Mouse (Mus musculus): ENCODE measurements at regions not wholly inside any gene's neighbourhood (a gene's known extent, or its start where the extent isn't known, plus 50 kb on each side); places are given as distances from the start of the nearest gene placed in this dataset.

DNA sequence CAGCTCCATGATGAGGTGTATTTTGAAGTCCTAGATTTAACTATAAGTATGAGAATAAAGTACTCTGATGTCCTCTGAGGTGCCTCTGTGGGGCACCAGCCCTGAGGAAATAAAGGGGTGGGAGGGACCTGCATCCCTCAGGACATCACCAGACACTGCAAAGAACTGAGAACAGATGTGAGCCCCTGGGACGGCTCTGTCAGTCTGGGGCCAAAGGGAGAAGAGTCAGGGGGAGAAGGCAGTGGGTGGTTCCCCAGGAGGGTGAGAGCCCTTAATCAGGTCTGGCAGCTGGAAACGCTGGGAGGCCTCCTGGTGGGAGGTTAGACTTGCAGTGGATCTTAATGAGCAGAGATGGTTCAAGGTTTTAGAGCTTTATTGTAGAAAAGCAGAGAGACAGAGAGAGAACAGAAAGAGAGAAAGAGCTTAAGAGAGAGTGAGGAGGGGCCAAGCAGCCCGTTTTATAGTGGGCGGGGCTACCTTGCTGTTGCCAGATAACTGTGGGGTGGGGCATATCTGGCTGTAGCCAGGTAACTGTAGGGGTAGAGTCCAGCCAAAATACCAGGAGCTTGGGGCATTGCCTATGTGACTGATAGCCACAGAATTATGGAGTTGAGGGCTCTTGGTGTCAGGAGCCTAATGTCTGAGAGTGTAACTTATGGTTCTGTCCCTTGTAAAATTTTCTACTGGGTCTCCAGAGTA is 97.3 kb upstream of the Tmtc4 start:
- no peak for DNase-seq (ENCODE audit: low spot score in 2 of 2)

DNA sequence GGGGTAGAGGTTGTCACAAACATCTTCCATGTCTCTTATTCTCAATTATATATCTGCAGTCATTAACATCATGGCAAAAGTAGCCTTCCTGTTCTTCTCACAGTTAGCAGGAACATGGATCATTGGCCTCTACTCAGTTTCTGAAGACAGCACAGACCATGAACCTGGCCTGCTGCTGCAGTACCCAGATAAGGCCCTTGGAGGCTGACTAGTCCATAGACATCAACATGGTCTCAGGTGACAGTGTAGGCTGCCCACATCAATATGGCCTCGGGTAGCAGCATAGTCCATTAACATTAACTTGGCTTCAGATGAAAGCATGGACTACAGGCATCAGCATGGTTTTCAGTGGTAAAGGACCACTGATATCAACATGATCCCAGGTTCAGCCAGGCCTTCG is 95.9 kb upstream of the Tmtc4 start:
- no peak for DNase-seq (ENCODE audit: low spot score in 2 of 2)

DNA sequence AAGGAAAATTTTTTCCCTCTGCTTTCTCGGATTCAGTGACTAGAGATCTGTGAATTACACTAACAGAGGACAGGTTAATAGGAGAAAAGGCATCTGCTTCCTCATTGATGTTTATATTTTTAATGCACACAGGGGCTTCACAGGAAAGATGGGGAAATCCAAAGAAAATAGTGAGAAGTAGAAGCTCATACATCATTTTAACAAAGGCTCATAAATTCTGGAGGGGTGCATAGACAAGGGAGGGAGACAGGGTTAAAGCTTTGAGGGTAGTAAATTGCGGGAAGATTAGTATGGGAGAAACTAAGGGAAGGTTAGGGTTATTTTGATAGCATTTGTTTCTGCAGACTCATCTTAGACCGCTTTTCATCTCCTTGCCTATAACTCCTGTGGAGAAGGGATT is 95.0 kb upstream of the Tmtc4 start:
- DNase-seq (ENCODE audit: low spot score in 2 of 2) = no peak

DNA sequence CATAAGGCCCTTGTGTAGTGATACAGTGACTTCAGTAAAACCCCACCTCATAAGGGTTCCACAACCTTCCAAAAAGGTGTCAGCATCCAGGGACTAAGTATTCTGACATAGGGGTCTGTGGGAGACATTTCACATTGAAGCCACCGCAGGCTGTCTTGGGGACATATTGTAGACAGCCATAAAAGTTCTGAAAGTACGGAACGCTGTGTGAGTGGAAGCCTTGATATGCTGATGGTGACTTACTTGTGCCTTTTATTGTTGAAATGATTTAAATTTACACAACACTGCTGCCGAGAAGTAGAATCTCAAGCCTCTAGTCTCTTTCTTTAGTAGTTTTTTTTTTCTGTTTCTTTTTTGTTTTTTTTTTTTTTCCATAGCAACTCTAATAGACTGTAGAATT is 82.5 kb upstream of the Tmtc4 start:
- no peak for DNase-seq (ENCODE audit: low spot score in 2 of 2)

DNA sequence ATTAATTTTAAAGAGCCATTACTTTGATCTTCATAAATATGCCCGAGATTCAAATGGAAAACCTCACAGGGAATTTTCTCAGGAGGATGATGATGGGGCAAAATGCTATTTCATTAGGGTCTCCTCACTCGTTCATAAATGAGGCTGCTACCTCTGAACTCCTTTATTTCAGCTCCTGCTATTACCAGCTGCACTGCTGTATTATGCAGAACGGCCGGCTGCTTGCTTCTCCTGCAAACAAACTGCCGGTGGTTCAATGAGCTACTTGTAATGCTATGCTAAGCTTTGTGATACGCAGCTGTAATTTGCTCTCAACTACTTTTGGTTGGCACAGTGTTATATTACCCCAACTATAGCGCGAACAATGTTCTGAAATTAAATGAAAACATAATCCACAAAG is 81.7 kb upstream of the Tmtc4 start:
- DNase-seq (ENCODE audit: low spot score in 2 of 2) = no peak

DNA sequence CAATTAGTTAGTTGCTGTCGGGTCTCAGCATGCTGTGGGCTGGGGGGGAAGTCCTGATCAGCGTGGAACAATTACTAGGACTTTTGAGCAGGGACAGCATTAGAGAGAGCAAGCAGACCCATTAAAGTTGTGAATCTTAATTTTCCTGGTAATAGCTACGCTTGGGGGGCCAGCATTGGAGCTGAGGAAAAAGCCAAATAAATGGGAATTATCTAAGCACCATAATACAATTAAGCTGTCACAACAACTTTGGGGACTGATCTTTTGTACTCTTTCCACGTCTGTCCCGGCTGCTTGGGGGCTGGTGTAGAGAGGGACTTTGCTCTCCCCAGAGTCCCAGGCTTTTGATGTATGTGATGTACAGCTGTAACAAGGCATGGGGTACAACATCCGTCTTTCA is 81.3 kb upstream of the Tmtc4 start:
- no peak for DNase-seq (ENCODE audit: low spot score in 2 of 2)

DNA sequence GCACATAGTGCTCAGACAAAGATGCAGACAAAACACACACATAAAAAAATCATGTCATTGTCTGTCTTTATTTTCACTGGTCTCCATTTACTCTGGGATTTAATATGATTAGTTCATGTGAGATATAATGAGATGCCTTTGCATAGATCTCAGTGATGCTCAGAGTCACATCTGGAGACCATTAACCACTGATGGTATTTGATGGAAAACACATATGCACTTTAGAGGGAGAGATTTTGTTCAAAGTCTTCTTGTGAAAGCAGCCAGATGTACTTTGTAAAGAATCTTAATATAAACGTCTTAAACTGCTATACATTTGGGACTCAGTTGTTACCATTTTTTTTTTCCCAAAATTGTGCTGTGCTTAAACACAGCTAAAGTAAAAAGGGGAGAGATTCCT is 79.1 kb upstream of the Tmtc4 start:
- DNase-seq (ENCODE audit: low spot score in 2 of 2) = no peak

DNA sequence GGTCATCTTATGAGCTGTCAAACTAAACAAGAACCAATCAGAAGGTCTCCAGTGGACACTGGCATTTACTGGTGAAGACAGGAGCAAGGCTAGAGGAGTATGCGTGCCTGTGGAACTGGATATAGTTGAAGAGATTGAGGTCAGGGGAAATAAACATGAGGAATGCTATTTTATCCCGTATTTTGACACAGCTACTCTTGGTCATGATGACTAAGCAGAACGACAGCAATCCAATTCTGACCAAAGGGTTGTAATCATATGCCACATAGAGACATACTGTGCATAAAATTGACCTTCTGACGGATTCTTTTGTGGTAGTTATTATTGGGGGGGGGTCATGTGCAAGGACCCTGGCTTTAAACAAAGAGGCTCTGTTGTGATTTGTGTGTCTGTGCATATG is 73.1 kb upstream of the Tmtc4 start:
- no peak for DNase-seq (ENCODE audit: low spot score in 2 of 2)

DNA sequence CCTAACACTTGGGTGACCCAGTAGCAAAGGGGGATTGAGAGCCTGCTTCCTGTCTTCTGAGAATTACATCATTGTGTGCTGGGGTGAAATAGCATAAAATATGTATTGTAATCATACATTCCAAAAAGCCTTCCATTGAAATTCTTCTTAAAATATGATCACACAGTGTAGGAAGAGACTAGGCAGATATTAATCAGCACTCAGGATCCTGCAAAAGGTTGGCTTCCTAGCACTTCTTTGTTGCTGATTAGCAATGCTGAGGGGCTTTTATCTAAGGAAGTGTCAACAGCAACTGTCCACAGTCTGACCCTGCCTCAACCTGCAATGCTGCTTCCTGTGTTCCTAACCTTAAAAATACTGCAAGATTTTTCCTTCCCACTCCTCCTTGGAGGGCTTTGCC is 64.6 kb upstream of the Tmtc4 start:
- DNase-seq (ENCODE audit: low spot score in 2 of 2) = no peak

DNA sequence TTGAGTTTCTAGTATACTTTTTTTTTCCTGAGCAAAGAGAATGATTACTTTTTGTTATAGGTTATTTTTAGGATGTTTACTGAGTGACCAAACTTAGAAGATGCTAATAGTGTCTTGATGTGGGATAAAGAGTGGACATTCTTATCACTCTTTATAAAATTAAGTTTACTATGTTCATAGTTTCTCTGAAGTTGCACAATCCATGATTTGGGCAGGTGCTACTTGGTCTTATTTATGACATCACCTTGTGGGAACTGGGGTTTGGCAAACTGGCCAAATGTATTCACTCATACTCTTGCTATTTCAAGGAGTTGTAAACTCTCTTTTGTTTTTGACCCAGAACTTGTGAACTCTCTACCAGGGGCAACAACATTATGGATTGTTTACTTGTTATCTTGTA is 56.2 kb upstream of the Tmtc4 start:
- no peak for DNase-seq (ENCODE audit: low spot score in 2 of 2)

DNA sequence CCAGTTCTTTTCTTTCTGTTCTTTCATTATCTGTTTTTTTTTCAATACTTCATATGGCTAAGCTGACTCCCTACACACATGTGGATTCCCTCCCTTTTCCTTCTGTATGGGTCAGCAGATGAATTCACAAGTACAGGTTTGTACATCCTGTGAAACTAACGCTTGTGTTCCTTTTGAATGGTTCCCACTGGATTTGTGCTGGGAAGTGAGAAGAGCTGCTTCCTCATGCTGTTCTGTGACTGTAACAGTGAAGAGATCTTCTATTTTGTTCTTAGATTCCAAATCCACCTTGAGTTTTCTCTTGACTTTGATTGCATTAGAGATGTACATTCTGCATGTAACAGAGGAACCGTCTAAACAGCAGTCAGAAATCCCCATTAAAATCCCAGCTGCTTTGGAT is 53.6 kb upstream of the Tmtc4 start:
- DNase-seq (ENCODE audit: low spot score in 2 of 2) = no peak
